Mouse (Mus musculus) ES-Bruce4 (cell line): ENCODE measurements around the gene Otub2.
A peak's percentile ranks its signal among the peaks of the same experiment; 100 is the strongest.

Source experiments
- CTCF ChIP-seq: IDR thresholded peaks from one replicate; pipeline ENCODE4 v1.8.1; 2011; ENCODE audit warnings: low read depth, low read length
- EP300 ChIP-seq: IDR thresholded peaks from 2 replicates; pipeline ENCODE4 v1.6.1; 2011; ENCODE audit warnings: low read depth, low read length; ENCODE audit not compliant: insufficient read depth

DNA sequence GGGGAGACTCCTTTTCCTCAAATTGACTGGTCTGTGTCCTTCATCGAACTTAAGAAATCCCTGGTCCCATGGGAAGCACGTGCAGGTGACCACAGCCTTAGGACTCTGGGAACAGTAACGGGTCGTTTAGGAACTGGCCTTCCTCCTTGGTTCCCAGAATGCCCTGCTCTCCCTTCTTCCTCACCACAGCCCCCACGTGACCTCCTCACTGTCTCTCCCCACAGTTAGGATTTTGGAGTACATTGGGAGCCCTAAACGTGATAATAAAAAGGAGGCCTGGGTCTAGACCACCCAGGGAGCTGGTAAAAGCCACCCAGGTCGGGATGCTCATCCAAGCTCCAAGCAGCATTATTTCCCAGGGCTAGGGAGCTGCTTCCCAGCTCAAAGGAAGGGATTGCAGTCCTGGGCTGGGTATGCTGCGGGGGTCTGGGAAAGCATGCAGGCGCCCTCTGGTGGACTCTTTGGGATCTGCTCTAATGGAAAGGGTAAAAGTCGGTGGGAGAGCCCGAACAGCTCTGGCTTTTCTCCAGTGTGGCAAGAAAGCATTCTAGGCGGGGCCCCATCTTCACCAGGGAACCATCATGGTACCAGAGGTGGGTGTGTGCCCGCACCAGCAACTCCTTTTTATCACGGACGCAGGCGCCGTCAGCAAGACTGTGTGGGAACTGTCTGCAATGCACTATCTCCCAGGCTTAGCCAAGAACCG is 20.7 kb upstream of the Otub2 start:
- TF ChIP-seq CTCF (peak; percentile 63), EP300 (no peak)
